Mouse (Mus musculus) forebrain, embryonic 11.5 days (tissue): ENCODE results near the gene Zfp36. TPM values are rescaled to one million over a fixed set of nuclear protein-coding genes. Genes with fewer than 3 reads are reported as not detected.

Experiments
- ATAC-seq: fragments of 200-750 bp; cut with Nextera tagmentation; replicated peaks from 2 replicates; pipeline ENCODE4 v1.8.0; 2017; ENCODE audit warnings: moderate TSS enrichment; ENCODE audit not compliant: low FRiP score
- DNase-seq: peaks from one replicate; pipeline ENCODE4 v3.0.0-alpha.2; 2017; ENCODE audit warnings: low spot score
- H3K27ac ChIP-seq: fragments of 300-500 bp; sonication (generic); 2 replicates; pipeline ENCODE4 v1.5.1; 2014; ENCODE audit warnings: low read depth, low read length
- H3K27me3 ChIP-seq: fragments of 300-500 bp; sonication (generic); 2 replicates; pipeline ENCODE4 v1.6.1; 2014; ENCODE audit warnings: mild to moderate bottlenecking, low read length, mixed read lengths; ENCODE audit not compliant: control insufficient read depth, insufficient read depth
- H3K36me3 ChIP-seq: fragments of 300-500 bp; sonication (generic); 2 replicates; pipeline ENCODE4 v1.6.1; 2014; ENCODE audit warnings: mild to moderate bottlenecking, low read length, moderate library complexity, mixed read lengths; ENCODE audit not compliant: control insufficient read depth, insufficient read depth
- H3K4me1 ChIP-seq: fragments of 300-500 bp; sonication (generic); replicated peaks from 2 replicates; pipeline ENCODE4 v1.6.1; 2014; ENCODE audit warnings: low read length, mixed read lengths; ENCODE audit not compliant: control insufficient read depth, insufficient read depth
- H3K4me2 ChIP-seq: fragments of 300-500 bp; sonication (generic); 2 replicates; pipeline ENCODE4 v1.6.1; 2014; ENCODE audit warnings: low read depth, mild to moderate bottlenecking, low read length, moderate library complexity, mixed read lengths; ENCODE audit not compliant: severe bottlenecking
- H3K4me3 ChIP-seq: fragments of 300-500 bp; sonication (generic); 2 replicates; pipeline ENCODE4 v1.5.1; 2014; ENCODE audit warnings: low read depth, low read length
- H3K9ac ChIP-seq: fragments of 300-500 bp; sonication (generic); 2 replicates; pipeline ENCODE4 v1.6.1; 2014; ENCODE audit warnings: low read length
- H3K9me3 ChIP-seq: fragments of 300-500 bp; sonication (generic); 2 replicates; pipeline ENCODE4 v1.6.1; 2016; ENCODE audit warnings: low read length, mixed read lengths; ENCODE audit not compliant: control insufficient read depth
- WGBS: fragments of 180-500 bp; shearing (Covaris S2); extraction: QIAGEN DNeasy Blood & Tissue Kit; methylation state at CpG from one replicate; pipeline ENCODE4 v1.1.7; 2014; 5-methylcytosine and 5-hydroxymethylcytosine counted together
- polyA plus RNA-seq: library from polyadenylated mRNA; unstranded; fragments of >200 nt; fragmentation: Nextera tagmentation; extraction: Ambion mirVana; gene quantifications from 2 replicates; pipeline ENCODE4 v1.2.1, GENCODE M21; 2014

Zfp36 gene
- polyA plus RNA-seq, 1 experiment from 2014 or later = 5.2 TPM

GRCm38 (mm10) chr7:28375176-28375921 lies 4.7 kb downstream of the Zfp36 start:
- H3K27me3 ChIP-seq = 0 out of 2 replicates have a peak, but pooled peaks cover 2% of the 10 kb centered on the region
- H3K4me2 ChIP-seq = peak overlapping the region; percentile 47
- ATAC-seq = peak; percentile 53
- WGBS = 1% methylated on average over 34 of the region's 36 CpGs
- peak overlapping the region; percentile 64 for H3K9ac ChIP-seq
- peak overlapping the region; percentile 88 for H3K27ac ChIP-seq
- H3K4me1 ChIP-seq = peaks cover 25% of the 10 kb centered on the region
- H3K9me3 ChIP-seq = no peaks in the 10 kb centered on the region
- H3K4me3 ChIP-seq = peak overlapping the region; percentile 16
- H3K36me3 ChIP-seq = no peaks in the 10 kb centered on the region
- DNase-seq = peak; percentile 95

DNA sequence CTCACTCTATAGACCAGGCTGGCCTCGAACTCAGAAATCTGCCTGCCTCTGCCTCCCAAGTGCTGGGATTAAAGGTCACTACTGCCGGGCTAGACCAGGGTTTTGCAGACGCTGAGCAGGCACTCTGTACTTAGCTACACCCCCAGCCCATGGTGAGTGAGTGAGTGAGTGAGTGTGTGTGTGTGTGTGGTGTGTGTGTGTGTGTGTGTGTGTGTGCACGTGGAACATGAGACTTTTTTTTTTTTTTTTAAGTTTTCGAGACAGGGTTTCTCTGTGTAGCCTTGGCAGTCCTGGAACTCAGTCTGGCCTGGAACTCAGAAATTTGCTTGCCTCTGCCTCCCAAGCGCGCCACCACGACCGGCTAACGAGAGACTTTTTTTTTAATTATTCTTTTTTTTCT lies 5.4 kb downstream of the Zfp36 start:
- Histone ChIP-seq H3K4me2 (no peak overlapping the region), H3K4me3 (no peak overlapping the region), H3K27ac (peak overlapping the region; percentile 88; the same call in 1 of the 2 replicates), H3K9ac (no peak overlapping the region), H3K9me3 (no peaks in the 10 kb centered on the region), H3K4me1 (peaks cover 32% of the 10 kb centered on the region), H3K27me3 (0 out of 2 replicates have a peak, but pooled peaks cover 2% of the 10 kb centered on the region), H3K36me3 (no peaks in the 10 kb centered on the region)
- WGBS = 87% methylated on average over 10 of the region's 10 CpGs
- ATAC-seq = no peak
- DNase-seq = no peak

DNA sequence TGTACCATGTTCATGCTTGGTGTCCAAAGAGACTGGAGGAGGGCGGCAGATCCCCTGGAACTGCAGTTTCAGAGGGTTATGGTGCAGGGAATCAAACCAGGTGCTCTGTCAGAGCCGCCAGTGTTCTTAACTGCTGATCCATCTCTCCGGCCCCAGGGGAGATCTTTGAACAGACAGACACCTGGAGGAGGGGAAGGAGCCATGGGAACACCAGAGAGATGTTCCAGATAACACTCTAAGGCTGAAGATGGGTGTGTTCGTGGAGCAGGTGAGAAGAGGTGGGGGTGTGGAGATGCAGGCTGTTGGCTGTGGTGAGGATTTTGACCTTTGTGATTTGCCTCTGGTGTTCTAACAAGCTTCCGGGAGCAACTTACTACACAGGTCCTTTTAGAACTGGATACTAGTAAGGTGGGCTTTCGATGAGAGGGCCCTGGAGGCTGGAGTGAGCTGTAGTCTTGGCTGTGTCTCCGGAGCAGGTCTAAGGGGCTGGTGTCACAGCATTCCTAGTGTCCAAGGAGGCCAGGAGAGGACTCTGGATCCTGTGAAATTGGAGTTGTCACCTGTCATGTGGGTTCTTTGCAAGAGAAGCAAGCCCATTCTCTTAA lies 6.1 kb downstream of the Zfp36 start:
- ATAC-seq (no peak), DNase-seq (no peak)
- H3K27me3 ChIP-seq = 0 out of 2 replicates have a peak, but pooled peaks cover 2% of the 10 kb centered on the region
- no peak overlapping the region for H3K4me3 ChIP-seq
- H3K9me3 ChIP-seq = no peaks in the 10 kb centered on the region
- H3K9ac ChIP-seq = 0 out of 2 replicates have a peak overlapping the region, but pooled peaks have one; percentile 16
- H3K4me1 ChIP-seq = peaks cover 30% of the 10 kb centered on the region
- H3K27ac ChIP-seq = no peak overlapping the region
- H3K36me3 ChIP-seq = no peaks in the 10 kb centered on the region
- H3K4me2 ChIP-seq = no peak overlapping the region
- WGBS = 83% methylated on average over 7 of the region's 7 CpGs

- H3K4me2 ChIP-seq = peak overlapping the region; percentile 85
- ATAC-seq (peak; percentile 4; the same call in 1 of the 2 replicates), DNase-seq (peak; percentile 85)
- H3K27ac ChIP-seq = peak overlapping the region; percentile 87; the same call in 1 of the 2 replicates
- WGBS = 1% methylated on average over 9 of the region's 9 CpGs
- peak overlapping the region; percentile 86 for H3K4me3 ChIP-seq
- 0 out of 2 replicates have a peak, but pooled peaks cover 1% of the 10 kb centered on the region for H3K27me3 ChIP-seq
- no peaks in the 10 kb centered on the region for H3K9me3 ChIP-seq
- peak overlapping the region; percentile 91; the same call in 1 of the 2 replicates for H3K9ac ChIP-seq
- H3K36me3 ChIP-seq = no peaks in the 10 kb centered on the region; the same call in 1 of the 2 replicates
- peaks cover 23% of the 10 kb centered on the region for H3K4me1 ChIP-seq
Measured at GRCm38 (mm10) chr7:28373131-28373581, 6.9 kb downstream of the Zfp36 start.

DNA sequence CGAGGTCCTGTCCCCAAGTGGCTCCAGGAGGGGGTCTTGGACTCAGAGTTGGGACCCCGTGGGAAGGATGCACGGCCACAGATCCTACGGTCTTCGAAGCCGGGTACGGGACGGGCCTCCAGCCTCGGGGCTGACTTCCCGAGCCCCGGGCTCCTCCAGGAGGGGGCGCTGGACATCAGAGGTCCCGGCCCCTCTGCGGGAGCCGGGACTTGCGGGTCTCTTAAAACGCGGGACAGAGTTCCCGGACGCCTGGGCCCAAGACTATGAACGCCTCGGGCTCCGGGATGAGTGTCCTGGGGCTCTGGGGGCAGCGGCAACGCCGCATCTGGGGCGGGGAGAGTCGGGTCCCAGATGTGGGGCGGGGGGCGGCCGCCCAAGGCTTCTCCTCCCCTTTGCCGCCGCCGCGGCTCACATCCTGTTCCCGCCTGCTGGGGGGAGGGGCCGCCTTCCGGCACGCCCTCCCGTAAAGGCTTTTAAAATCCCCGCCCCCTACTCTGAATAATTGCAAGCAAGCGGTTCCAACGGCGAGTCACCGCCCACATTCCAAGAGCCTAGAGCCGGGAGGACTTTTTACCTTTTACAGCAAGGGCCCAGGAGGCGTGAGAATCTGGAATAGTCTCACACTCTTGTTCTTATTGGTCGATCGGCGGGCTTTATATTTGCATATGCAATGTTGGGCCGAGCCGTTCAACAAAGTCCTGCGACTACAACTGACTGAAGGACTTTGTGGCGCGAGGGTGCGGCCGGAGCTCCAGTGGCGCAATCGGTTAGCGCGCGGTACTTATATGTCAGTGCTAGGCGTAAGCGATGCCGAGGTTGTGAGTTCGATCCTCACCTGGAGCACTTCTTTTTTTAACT lies 7.6 kb downstream of the Zfp36 start, which contains the start of gene Plekhg2:
Gene Plekhg2, minus strand, starts transcription at position 349 of the 858 bp plus-strand sequence.
- under 1% methylated on average over 65 of the region's 66 CpGs for WGBS
- peak; percentile 87 for ATAC-seq
- Histone ChIP-seq H3K36me3 (no peaks in the 10 kb centered on the region; the same call in 1 of the 2 replicates), H3K9me3 (no peaks in the 10 kb centered on the region), H3K4me1 (peaks cover 20% of the 10 kb centered on the region), H3K9ac (peak within 1 kb of the TSS; percentile 91), H3K4me3 (peak within 1 kb of the TSS; percentile 86), H3K27me3 (no peaks in the 10 kb centered on the region), H3K4me2 (peak within 1 kb of the TSS; percentile 85), H3K27ac (peak within 1 kb of the TSS; percentile 87)
- peak; percentile 97 for DNase-seq

DNA sequence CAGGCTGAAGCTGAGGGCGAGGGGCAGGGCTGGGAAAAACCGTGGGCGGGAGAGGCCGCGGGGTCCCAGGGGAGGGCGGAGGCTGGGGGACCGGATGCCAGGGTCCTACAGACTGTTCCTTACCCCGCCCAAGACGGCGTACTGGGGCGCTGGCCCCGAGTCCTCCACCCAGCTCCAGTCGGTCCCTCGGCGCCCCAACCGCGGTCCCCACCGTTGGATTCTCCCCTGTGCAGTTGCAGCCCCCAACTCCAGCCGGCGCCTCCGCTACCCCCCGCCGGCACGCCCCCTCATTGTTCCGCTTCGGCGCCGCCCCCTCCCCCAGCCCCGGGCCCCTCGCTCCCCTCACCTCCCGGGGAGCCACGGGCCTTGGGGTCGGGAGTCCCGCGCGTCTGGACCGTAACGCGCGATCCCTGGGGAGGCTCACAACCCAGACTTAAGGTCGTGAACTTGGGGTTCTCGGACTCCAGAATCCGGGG lies 8.5 kb downstream of the Zfp36 start:
- Histone ChIP-seq H3K9ac (peak overlapping the region; percentile 91), H3K36me3 (peaks cover 5% of the 10 kb centered on the region; the same call in 1 of the 2 replicates), H3K4me1 (peaks cover 19% of the 10 kb centered on the region), H3K27me3 (no peaks in the 10 kb centered on the region), H3K4me2 (peak overlapping the region; percentile 85), H3K4me3 (peak overlapping the region; percentile 86), H3K27ac (peak overlapping the region; percentile 87), H3K9me3 (no peaks in the 10 kb centered on the region)
- DNase-seq = peak; percentile 87
- under 1% methylated on average over 39 of the region's 43 CpGs for WGBS
- peak; percentile 8; the same call in 1 of the 2 replicates for ATAC-seq

DNA sequence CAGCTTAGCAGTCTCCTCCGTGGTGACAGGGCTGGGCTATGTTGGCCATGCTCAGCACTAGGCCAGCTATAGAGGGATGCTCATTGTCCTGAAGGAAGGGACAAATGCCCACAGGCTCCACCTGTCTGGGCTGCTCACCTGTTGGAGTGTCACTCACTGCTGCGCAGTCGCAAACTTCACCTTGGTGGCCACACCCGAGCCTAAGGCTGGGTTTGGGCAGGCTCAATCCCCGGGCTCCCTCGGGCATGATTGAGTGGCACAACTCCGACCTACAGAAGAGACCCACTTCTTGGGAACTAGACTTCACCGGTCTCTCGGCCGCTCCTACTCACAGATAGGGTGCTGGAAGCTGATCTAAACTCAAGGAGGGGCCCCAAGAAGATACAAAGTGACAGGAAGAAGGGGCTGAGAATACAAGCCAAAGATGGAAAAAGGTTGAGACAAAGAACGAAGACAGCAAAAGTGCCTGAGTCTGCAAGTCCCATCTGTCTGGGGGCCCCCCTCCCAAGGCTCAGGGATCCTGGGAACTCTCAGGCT lies 9.0 kb downstream of the Zfp36 start:
- peak overlapping the region; percentile 86 for H3K4me3 ChIP-seq

More for the DNA sequence above, 9.0 kb downstream of the Zfp36 start:
- Histone ChIP-seq H3K4me1 (peaks cover 14% of the 10 kb centered on the region), H3K4me2 (peak overlapping the region; percentile 85), H3K36me3 (peaks cover 5% of the 10 kb centered on the region; the same call in 1 of the 2 replicates), H3K9me3 (no peaks in the 10 kb centered on the region), H3K27me3 (no peaks in the 10 kb centered on the region), H3K27ac (peak overlapping the region; percentile 87), H3K9ac (peak overlapping the region; percentile 91)
- no peak for ATAC-seq
- 12% methylated on average over 11 of the region's 11 CpGs for WGBS
- DNase-seq = no peak
